Mouse (Mus musculus) ovary, postnatal 36 days (tissue): ENCODE data around the gene C1ql4.
A peak's percentile ranks its signal among the peaks of the same experiment; 100 is the strongest.
"Not testable (repeated sequence)": the region's sequence is repeated elsewhere in the genome, so short reads cannot be mapped to it uniquely, and the experiment has no call there.

Experiments used
- DNase-seq: peaks from one replicate; pipeline ENCODE4 v3.0.0; 2022; ENCODE audit warnings: low spot score, mixed read lengths

Gene C1ql4

DNA sequence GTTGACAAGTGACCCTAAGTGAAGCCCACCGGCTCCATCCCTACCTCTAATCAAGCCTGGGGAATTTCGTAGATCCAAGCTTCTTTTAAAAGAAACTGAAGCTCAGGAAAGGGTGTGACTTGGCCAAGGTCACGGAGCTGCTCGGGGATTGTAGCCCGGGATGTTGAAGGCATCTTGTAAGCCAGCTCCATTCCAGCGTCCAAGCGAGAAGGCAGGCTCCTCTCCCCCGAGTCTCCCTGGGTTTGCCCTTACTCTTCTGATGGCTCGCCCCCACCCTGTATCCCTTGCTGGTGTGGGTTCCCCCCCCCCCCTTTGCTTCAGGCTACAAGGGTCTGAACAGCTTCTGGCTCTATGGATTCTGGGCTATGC is 10.9 kb upstream of the C1ql4 start:
- no peak for DNase-seq

DNA sequence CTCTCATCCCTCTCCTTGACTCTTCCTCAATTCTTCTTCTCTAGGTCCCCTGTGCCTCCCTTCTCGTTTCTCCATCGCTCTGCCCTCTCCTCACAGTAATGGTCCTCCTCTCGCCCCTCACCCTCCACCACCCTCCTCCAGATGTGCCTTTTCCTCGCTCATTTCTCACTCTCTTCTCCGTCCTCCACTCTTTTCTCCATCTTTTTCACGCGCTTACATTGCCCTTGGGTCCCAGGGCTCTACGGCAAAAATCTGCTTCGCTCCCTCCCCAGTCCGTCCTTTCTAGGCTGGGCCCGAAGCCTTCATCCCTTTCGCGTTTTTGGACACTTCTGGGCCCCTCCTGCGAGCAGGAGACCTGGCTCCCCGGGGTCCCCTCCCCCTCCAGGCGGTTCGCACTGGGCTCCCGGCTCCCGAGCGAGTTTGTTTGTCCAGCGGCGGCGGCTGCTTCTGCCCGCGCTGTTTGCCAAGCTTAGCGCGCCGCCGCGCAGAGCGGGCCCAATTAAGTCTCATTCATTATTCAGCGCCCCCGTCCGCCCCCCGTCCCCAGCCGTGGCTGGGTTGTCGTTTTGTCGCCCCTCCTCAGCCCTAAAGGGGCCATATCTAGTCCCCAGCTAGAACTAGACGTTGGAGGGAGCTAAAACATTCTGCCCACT is 10.3 kb upstream of the C1ql4 start:
- DNase-seq = no peak

DNA sequence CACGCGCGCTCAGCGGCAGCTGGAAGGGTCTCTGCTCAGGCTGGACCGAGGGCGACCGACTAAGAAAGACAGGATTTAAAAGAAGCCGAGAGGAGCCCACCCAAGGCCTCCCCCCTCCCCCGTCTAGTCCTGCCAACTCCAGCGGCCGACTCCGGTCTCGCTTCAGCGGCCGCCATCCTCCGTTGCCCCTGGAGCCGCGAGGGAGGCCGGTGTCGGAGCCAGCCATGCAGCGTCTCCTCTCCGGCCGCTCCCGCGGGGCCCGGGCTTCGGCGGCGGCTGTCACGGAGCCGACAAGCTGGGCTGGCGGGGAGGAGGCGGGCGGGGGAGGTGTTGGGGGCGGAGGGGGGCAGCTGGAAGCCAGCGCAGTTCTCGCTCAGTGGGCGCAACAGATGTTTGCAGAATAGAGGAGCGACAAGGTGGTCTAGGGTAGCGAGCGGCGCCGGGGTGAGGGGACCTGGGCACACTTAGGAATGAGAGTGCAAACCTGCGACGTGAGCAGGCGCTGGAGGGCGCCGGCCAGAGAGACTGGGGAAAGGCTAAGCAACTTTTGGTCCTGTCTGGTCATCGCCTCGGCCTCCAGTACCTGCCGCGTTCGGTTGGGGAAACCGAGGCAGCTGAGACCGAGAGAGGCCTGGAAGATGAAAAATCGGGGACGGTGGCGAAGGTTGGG is 9.3 kb upstream of the C1ql4 start:
- peak; percentile 56 for DNase-seq

DNA sequence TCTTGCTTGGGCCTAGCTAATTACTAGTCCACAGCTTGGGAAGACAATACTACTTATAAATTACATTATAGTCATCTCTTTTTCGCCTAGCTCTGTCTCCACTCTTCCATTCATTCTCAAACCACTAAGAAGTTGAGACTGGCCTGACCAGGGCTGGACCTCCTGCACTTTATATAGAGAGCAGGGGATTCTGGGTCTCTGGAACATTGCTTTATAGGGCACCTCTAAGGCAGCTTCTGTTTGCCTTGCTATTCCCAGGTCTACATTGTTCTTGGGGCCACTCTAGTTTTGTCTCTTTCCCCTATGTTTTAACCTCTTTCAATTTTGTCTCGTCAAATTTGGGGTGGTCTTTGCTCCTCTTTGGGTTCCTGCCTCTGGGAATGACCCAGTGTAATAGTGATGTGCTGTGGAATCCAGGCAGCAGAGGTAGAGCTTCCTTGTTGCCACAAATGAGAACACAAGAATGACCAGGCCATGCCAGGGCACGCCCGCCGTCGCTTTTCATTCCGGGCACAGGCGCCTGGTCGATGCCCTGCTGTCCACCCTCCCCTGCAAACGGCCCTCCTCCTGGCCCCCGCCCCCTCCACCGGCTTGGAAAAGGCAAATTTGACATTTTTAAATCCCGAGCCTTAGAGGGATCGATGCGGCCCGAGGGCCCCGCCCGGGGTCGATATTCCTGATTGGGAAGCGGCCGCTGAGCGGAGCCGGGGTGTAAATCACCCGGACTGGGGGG is 8.6 kb upstream of the C1ql4 start:
- DNase-seq = no peak

DNA sequence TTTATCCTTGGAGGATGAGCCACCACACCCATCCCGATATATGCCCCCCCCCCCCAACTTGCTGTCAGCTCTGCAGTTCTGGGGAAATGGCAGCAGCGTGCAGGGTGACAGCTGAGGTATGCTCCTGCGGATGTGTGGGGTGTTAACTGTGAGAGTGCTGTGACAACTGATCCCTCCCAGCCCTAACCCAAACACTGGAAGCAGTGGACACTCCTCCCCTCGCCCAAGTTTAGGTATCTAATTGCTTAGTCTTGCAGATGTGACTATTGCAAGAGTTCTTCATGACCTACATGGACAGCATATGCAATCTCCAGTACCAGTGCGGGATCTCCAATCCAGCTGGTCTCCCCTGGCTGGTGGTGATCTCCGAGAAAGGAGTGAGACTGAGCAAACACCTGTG is 7.7 kb upstream of the C1ql4 start:
- DNase-seq = no peak

DNA sequence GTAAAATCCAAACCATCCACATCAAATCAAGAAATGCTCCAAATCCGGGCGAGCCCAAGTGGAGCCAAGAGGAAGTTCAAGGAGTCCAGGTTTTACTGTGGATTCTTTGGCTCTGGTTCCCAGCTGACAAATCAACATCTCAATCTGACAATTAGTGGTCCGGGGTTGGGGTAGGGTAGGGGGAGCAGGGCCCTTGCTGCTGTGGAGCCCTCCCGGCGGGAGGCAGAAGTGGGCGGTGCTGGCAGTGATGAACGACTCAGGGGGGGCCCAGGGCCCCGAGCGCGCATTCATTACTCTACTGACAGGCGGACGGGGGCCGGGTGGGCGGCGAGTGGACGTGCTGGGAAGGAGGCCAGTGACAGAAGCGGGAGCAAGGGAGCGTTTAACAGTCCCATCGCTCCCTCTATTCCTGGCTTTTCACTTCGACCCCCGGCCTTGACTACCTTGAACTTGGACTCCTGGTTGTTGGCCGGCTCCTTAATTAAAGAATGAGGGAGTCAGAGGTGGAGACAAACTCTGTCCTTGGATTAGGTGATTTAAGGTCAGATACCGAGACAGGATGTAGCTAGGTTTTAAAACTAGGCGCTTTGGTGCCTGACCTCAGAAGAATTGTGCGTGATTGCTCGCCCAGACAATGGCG is 7.1 kb upstream of the C1ql4 start:
- no peak for DNase-seq

DNA sequence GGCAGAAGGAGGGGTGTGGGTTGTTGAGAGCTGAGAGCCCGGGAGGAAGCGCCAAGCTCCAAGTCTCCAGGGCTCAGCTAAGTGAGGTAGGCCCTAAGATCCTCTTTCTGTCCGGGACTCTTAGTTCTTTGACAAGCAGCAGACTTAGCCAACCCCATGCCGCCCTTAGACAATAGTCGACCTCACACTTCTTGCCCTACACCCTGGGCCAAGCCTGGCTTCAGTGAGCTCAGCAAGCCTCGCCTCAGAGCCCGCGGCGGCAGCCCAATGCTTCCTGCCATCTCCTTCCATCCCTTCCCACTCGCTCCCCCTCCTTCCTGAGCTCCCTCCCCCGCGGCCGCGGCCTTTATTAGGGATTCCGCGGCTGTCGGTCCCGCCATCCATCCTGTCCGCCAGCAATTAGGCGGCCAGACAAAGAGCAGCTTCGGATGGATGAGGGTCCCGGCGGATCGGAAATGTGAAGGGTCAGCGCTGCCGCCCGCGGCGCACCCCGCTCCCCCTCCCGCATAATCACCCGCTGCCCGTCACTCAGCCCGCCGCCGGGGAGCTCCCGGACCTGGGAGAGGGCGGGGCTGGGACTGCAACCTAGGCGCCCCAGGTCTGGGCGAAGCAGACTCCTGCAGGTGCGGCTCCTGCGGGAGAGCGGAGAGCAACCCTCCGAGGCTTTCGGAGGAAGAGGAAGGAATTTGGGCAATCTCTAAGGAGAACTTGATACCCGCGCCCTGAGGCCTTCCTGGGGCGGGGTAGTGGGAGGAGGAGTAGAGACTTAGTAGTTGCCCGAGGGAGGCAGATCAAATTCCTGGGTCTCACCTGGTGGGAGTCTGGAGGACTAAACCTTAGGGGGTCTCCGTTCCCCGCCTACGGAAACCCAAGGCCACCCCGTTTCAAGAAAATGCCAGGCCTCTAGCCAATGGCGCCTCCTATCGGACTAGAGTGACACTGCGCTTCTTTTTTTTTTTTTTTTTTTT is 6.0 kb upstream of the C1ql4 start:
- peak; percentile 44 for DNase-seq

DNA sequence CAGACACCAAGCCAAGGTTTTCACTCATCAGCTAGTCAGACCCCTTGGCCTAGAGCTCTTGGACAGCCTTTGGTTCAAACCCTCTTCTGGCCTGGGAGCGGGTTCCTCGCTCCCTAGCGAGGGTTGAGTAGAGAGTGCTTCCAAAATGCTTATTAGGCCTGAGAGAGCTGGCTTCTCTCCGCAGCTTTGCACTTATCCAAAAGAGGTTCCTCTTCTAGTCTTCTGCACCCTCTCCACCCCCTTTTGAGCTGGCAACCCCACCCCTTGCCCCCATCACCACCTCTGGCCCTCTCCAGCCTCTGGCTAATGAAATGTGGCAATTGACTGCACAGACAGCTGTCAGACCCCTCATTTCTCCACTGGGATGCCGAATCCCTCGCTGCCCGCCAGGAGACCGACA is 5.3 kb upstream of the C1ql4 start, which contains the start of gene Dnajc22:
Dnajc22 (plus strand) TSS at position 301 of the 400 bp plus-strand sequence.
- no peak for DNase-seq

DNA sequence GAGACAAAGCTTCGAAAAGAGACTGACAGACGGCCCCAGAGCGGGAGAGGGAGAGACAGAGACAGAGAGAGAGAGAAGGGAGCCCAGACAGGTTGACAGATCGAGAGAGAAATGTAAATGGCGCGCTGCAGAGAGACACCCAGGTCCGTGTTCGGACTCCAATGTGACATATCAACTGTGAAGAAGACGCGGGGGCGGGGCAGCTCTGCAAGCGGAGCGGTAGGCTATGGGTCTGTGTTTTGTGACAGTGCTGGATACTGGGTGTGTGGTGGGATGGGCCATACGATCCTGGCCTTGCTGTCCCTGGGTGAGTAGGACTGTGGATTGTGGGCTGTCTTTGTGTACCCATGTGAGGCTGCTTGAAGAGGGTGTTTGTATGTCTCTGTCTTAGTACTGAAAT is 1.5 kb upstream of the C1ql4 start:
- DNase-seq = no peak

DNA sequence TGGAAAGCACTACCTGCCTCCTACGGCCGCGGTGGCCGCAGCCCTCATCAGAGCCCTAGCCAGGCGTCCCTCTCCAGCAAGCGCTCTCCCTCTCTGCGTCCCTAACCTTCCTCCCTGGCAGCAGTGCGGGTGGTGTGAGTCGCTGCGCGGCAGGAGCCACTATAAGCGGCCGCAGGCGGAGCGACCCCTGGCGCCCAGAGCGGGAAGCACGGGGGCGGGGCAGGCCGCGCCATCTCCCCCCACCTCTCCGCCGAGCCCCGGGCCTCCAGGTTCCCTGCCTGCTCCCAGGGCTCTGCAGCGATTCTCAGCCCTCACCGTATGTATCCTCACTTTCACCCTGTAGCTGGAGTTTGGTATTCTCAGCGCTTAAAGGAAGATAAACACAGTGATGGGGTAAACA is 675 bp upstream of the C1ql4 start:
- DNase-seq = peak; percentile 83

DNA sequence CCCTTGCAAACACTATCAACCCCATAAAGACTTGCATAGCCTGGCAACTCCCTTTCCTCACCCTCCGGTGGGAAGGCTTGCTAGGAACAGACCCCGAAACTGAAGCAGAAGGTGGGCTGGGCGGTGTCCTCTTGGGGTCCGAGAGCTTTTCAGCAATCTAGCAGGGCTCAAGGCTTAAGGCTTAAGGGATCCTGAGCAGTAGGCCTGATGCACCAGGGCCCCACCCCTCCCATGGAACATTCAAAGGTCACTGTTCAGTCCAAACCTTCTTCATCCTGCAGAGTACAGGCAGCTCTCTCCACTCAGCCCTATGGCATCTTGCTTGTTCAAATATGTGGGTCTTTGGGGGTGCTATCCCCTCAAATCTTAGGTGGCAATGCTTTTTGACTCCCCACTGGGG is 1.6 kb downstream of the C1ql4 start:
- no peak for DNase-seq

DNA sequence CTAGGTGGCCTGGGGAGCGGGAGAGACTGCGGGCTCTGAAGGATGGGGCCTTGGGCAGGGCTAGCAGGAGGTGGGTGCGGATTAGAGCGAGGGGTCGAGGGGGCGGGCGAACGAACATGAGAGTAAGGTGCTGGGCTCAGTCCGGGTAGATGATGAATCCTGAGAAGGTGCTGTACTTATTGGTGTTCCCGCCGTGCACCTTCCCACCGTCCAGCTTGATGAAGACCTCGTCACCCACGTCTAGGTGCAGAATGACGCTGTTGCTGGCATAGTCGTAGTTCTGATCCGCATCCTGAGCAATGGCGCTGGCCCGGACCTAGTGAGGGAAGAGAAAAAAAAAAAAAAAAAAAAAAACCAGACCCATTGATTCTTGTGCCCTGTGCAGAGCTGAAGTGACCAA is 3.0 kb downstream of the C1ql4 start:
- DNase-seq = no peak

DNA sequence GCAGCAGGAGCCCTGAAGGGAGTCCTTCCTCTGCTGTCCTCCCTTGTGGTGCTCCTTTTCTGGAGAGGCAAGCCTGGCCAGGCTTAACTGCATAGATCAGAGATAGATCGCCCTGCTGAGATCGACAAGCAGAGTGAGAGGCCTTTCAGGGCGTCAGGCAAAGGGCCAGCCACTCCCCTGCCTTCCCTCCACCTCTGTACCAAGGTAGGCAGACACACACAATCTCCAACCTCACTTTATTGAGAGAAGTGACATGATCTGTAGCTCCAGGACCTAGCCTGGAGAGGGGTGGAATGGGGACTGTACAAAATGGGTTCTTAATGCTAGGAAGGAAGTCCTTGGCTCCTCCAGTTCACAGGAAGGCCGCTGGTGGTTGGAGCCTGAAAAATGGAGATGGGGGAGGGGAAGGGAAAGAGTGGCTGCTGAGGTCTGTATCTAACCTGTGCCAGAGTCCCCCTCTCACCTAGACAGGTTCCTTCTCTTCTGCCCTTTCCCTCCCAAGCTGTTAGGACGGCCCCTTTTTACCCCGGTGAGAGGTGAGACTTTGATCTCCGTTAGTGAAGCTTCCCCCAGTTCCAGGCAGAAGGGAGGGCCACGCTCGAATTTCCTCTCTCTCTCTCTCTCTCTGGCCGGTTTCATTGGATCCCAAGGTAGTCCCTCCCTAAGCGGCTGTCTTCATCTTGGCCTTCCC is 3.6 kb downstream of the C1ql4 start:
- no peak for DNase-seq

DNA sequence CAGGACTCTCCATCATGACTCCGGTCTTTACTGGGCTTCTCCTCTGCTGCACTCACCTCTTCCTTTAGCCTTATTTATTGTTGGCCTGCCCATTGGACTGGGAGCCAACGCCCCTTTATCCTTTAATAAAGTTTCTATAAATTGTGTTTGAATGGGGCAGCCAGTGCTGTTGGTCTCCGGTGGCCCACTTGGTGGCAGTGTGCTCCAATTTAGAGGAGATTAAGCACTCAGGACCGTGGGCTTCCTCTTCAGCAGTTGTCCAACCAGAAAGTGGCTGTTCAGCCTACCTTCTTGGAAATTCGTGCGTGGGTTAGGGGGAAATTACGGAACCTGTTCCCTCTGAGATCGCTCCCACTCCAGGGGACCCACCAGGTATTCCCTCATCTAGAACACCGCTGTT is 4.4 kb downstream of the C1ql4 start:
- DNase-seq = peak; percentile 53

DNA sequence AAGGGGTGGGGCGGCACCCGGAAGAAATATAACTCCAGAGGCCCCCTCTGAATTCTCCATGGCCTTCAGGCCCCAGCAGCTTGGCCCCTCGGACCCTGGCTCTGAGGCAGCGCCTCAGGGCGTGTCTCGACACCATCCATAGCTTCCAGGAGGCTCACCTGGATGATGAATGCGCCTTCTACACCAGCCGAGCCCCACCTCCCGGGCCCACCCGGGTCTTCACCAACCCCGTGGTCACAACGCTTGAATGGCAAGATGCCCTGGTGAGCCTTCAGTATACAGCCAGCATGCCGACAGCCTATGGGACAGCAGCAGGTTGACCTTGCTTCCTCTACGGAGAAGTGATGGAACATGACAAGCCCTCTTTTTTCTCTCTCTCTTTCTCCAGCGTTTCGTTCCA is 4.8 kb downstream of the C1ql4 start:
- no peak for DNase-seq

DNA sequence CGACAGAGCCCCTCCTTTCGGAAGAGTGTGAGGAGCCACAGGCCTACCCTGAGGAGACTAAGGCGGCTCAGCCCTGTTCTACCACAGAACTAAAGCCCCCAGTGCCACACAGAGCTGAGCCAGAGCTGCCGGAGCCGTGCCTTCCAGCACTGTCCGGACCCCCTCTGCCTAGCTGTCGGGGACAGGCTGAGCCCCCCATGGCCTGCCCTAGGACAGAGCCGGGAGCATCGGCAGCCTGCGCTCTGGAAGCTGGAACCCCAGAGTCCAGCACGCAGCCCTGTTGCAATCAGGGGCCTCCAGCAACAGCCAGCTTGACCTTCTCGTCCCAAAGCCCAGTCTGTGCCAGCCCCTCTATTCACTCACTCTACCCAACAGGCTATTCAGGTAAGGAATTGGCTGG is 5.3 kb downstream of the C1ql4 start:
- no peak for DNase-seq

DNA sequence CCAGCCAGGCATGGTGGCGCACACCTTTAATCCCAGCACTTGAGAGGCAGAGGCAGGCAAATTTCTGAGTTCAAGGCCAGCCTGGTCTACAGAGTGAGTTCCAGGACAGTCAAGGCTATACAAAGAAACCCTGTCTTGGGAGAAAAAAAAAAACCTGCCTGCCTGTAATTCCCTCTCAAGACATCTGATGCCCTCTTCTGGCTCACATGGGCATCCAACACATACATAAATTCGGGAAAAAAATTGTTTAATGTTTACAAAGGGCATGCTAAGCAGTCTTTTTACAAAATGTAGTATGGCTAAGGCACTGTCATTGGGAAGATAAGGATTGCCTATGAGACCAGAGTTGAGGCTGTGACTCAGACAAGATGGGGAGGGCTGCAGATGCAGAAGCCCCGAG is 7.8 kb downstream of the C1ql4 start:
- no peak for DNase-seq

DNA sequence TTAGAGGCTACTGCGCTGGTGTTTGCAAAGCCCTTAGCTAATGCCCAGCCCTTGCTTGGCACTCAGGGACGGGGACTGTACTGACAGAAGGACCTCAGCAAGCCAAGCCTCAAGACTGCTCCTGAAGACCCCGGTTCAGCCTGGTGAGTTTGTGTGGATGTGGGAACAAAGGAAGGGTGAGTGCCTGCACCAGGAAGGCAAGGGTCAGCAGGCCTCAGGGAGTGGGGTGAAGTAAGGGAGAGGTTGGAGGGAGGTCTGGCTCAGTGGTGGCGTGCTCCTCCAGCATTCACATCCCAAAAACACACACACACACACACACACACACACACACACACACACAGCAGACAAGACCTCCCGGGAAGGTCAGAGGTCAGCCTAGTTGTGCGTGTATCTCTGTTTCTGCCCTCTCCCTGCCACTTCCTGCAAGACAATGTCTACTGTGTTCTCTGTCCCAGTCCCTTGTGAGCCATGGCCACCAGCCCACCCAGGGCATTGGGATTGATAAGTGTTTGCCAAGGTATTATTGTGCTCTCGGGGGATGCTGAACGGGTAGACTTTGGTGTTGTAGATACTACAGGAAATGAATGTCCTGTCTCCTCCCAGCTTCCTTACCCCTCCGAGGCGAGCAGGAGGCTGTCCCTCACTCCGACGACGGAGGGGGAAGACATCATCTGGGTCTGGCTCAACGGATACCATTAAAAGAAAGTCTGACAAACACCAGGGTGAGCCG is 9.3 kb downstream of the C1ql4 start:
- DNase-seq = no peak

DNA sequence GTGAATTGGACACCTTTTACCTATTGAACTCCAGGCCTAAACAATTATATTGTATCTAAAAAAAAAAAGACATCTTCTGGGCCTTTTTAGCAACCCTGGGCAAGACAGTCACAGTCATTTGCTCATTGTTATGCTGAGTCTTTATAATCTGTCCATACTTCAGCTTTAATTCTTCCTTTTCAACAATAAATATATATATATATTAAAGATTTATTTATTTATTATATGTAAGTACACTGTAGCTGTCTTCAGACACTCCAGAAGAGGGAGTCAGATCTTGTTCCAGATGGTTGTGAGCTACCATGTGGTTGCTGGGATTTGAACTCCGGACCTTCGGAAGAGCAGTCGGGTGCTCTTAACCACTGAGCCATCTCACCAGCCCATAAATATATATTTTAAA is 11.6 kb downstream of the C1ql4 start:
- DNase-seq = not testable (repeated sequence)

DNA sequence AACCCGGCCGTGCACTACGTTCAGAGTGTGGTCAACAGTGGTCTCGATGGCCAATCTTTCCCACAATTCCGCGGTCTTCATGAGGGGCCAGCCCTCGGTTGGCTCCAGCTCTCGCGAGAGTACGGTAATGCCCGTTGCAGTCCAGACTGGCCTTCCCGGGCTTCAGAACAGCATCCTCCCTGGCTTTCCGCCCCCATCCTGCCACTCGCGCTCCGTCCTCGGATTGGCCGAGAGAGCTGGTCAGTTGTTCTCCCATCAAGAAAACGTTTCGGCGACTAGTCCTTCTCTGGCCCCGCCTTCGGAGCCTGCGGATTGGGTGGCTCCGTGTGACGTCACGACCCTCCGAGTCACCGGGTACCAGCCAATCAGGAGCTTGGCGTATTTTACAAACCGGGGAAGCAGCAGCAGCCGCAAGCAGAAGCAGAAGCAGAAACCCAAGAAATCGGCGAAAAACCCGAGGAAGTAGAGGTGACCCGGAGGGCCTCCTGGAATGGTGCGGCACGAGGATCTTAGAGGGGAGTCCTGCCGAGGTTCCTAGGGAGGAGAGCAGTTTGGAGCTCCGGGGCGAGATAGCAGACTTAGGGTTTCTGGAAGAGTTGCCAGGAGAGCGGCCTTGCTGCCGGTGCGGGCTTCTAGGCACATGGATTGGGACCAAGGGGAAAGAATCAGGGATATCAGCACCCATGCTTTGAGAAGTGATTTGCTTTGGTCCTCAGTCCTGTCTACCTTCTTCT is 12.8 kb downstream of the C1ql4 start:
- DNase-seq = peak; percentile 96
